Mouse (Mus musculus): ENCODE results near the gene Mr1. TPM values are rescaled to one million over a fixed set of nuclear protein-coding genes. Genes with fewer than 3 reads are reported as not detected.
A peak's percentile ranks its signal among the peaks of the same experiment; 100 is the strongest.

The Mr1 gene
- total and polyA plus RNA-seq, 3 experiments, result 0.09 to 3.6 (median 2.3) TPM

GRCm38 (mm10) chr1:155145620-155146019, 994 bp downstream of the Mr1 start:
- TF ChIP-seq GATA2 (IDR thresholded peaks at IDR 0.05; ENCODE audit: borderline replicate concordance, low read depth, low read length) (no peak), CTCF (IDR thresholded peaks at IDR 0.05; ENCODE audit: low read depth, low read length) (no peak), POLR2AphosphoS5 (IDR thresholded peaks at IDR 0.05; ENCODE audit: insufficient replicate concordance, low read depth, low read length) (no peak), GATA1 (IDR thresholded peaks at IDR 0.05; ENCODE audit: borderline replicate concordance, low read length) (no peak), TAL1 (conservative IDR thresholded peaks at IDR 0.05; ENCODE audit: low read depth, low read length) (no peak)
- peaks cover 19% of the 10 kb centered on the region for H3K4me1 ChIP-seq (ENCODE audit: insufficient read depth, low read depth, low read length)
- peaks cover 14% of the 10 kb centered on the region for H3K27me3 ChIP-seq (ENCODE audit: insufficient read depth, low read length)
- no peak for DNase-seq (ENCODE audit: low spot score)
- no peak overlapping the region for H3K4me3 ChIP-seq (ENCODE audit: low read depth, low read length)
- no peak for ATAC-seq (ENCODE audit: extremely low read depth, insufficient number of reproducible peaks, low FRiP score, poor library complexity, severe bottlenecking)
- no peaks in the 10 kb centered on the region for H3K9me3 ChIP-seq (replicated peaks)
- no peaks in the 10 kb centered on the region for H3K36me3 ChIP-seq (replicated peaks)

DNA sequence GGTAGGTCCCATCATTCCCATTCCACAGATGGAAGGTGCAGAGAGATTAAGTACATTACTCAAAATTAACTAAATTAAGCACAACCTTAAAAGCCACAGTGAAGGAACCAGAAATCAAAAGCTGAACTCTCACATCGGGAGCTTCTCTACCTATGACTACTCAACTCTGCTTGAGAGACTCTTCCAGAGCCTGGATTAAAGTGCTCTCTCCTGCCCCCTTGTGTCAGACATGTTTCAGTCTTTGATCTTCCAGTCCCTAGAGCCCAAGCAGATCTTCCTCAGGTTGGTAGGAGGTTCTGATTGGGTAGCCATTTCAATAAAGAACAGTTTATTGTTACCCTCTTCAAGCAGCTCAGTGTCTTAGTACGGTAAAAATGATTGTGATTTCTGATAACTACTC, 6.5 kb downstream of the Mr1 start:
- DNase-seq (ENCODE audit: low spot score), result peak; percentile 40
- TF ChIP-seq GATA2 (IDR thresholded peaks at IDR 0.05; ENCODE audit: borderline replicate concordance, low read depth, low read length) (no peak), TAL1 (conservative IDR thresholded peaks at IDR 0.05; ENCODE audit: low read depth, low read length) (no peak), POLR2AphosphoS5 (IDR thresholded peaks at IDR 0.05; ENCODE audit: insufficient replicate concordance, low read depth, low read length) (no peak), GATA1 (IDR thresholded peaks at IDR 0.05; ENCODE audit: borderline replicate concordance, low read length) (no peak), CTCF (IDR thresholded peaks at IDR 0.05; ENCODE audit: low read depth, low read length) (no peak)
- ATAC-seq (ENCODE audit: extremely low read depth, insufficient number of reproducible peaks, low FRiP score, poor library complexity, severe bottlenecking), result peak; percentile 57; the same call in 1 of the 2 replicates

DNA sequence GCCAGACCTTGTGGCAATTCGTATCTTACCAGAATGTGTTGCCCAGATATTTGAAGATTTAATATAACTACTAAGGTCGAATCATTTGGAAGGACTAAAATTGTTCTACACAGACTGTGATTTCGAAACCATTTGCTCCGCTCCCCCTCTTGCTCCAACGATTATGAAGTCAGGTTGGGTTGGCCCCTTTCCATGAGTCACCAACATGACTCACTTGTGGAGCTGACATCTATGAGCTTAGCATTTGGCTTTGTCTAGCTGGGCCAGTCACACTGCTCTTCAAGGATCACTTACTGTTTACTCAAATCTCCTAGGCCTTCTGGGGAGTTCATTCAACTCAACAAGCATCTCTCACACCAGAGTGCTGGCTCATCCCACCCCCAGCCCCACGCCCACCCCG, 7.8 kb downstream of the Mr1 start:
- H3K4me3 ChIP-seq (ENCODE audit: low read depth, low read length), result no peak overlapping the region
- ATAC-seq (ENCODE audit: extremely low read depth, insufficient number of reproducible peaks, low FRiP score, poor library complexity, severe bottlenecking), result no peak
- TF ChIP-seq TAL1 (conservative IDR thresholded peaks at IDR 0.05; ENCODE audit: low read depth, low read length) (no peak), POLR2AphosphoS5 (IDR thresholded peaks at IDR 0.05; ENCODE audit: insufficient replicate concordance, low read depth, low read length) (no peak), CTCF (IDR thresholded peaks at IDR 0.05; ENCODE audit: low read depth, low read length) (no peak), GATA1 (IDR thresholded peaks at IDR 0.05; ENCODE audit: borderline replicate concordance, low read length) (no peak), GATA2 (IDR thresholded peaks at IDR 0.05; ENCODE audit: borderline replicate concordance, low read depth, low read length) (no peak)
- DNase-seq (ENCODE audit: low spot score), result no peak
- H3K36me3 ChIP-seq (replicated peaks), result no peaks in the 10 kb centered on the region
- H3K9me3 ChIP-seq (replicated peaks), result no peaks in the 10 kb centered on the region
- H3K4me1 ChIP-seq (ENCODE audit: insufficient read depth, low read depth, low read length), result no peaks in the 10 kb centered on the region
- H3K27me3 ChIP-seq (ENCODE audit: insufficient read depth, low read length), result peaks cover 30% of the 10 kb centered on the region

More for the DNA sequence above, 6.5 kb downstream of the Mr1 start:
- Histone ChIP-seq H3K4me1 (ENCODE audit: insufficient read depth, low read depth, low read length) (no peaks in the 10 kb centered on the region), H3K9me3 (replicated peaks) (no peaks in the 10 kb centered on the region), H3K4me3 (ENCODE audit: low read depth, low read length) (no peak overlapping the region), H3K36me3 (replicated peaks) (no peaks in the 10 kb centered on the region), H3K27me3 (ENCODE audit: insufficient read depth, low read length) (peaks cover 29% of the 10 kb centered on the region)

DNA sequence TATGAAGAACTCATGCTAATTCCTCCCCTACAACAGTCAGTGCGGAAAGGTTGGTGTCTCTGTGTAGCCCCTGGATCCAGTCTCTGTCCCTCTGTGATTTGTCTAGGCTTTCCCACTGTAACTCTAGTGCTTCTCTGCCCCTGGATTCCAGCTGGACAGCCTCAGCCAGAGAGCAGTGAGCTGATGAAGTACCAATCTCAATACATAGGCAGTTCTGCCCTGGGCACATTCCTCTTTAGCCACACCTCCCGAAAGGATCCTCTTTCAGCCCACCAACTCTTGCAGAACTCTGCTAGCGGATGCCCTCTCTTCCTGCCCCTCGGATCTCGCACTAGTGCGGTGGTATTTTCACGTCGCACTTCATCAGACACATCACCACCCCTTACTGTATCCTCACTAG, 11.7 kb downstream of the Mr1 start:
- no peak for TF ChIP-seq GATA1 (IDR thresholded peaks at IDR 0.05; ENCODE audit: borderline replicate concordance, low read length)
- no peak for TF ChIP-seq TAL1 (conservative IDR thresholded peaks at IDR 0.05; ENCODE audit: low read depth, low read length)
- TF ChIP-seq GATA2 (IDR thresholded peaks at IDR 0.05; ENCODE audit: borderline replicate concordance, low read depth, low read length), result no peak
- no peak for TF ChIP-seq POLR2AphosphoS5 (IDR thresholded peaks at IDR 0.05; ENCODE audit: insufficient replicate concordance, low read depth, low read length)
- no peak for TF ChIP-seq CTCF (IDR thresholded peaks at IDR 0.05; ENCODE audit: low read depth, low read length)
- no peak for DNase-seq (ENCODE audit: low spot score)
- ATAC-seq (ENCODE audit: extremely low read depth, insufficient number of reproducible peaks, low FRiP score, poor library complexity, severe bottlenecking), result no peak
- H3K27me3 ChIP-seq (ENCODE audit: insufficient read depth, low read length), result peaks cover 38% of the 10 kb centered on the region
- no peaks in the 10 kb centered on the region for H3K4me1 ChIP-seq (ENCODE audit: insufficient read depth, low read depth, low read length)
- H3K4me3 ChIP-seq (ENCODE audit: low read depth, low read length), result no peak overlapping the region
- H3K36me3 ChIP-seq (replicated peaks), result no peaks in the 10 kb centered on the region
- no peaks in the 10 kb centered on the region for H3K9me3 ChIP-seq (replicated peaks)

DNA sequence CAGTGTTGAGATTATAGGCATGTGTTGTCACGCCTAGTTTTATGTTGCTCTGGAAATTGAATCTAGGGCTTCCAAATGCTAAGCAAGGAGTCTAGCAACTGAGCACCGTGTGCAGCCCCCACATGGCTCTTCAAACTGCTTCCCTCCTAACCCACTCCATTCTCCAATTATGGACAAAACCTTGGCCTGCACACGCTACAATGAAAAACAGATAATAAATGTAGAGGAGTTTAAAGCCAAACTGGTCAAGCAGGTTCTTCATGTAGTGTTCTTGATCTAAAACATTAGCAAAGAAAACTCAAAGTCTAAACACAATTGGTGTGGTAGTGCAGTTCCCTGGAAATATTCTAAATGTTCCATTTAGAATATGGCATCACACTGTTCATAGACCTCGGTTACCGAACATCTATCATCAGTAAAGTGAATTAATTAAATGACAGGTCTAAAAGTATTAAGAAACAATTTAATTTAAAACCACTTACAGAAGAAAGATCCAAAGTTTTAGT, 19.1 kb downstream of the Mr1 start:
- Histone ChIP-seq H3K27me3 (ENCODE audit: insufficient read depth, low read length) (peaks cover 19% of the 10 kb centered on the region), H3K36me3 (replicated peaks) (no peaks in the 10 kb centered on the region), H3K4me3 (ENCODE audit: low read depth, low read length) (no peak overlapping the region), H3K4me1 (ENCODE audit: insufficient read depth, low read depth, low read length) (no peaks in the 10 kb centered on the region), H3K9me3 (replicated peaks) (no peaks in the 10 kb centered on the region)
- TF ChIP-seq TAL1 (conservative IDR thresholded peaks at IDR 0.05; ENCODE audit: low read depth, low read length) (no peak), POLR2AphosphoS5 (IDR thresholded peaks at IDR 0.05; ENCODE audit: insufficient replicate concordance, low read depth, low read length) (no peak), CTCF (IDR thresholded peaks at IDR 0.05; ENCODE audit: low read depth, low read length) (no peak), GATA1 (IDR thresholded peaks at IDR 0.05; ENCODE audit: borderline replicate concordance, low read length) (no peak), GATA2 (IDR thresholded peaks at IDR 0.05; ENCODE audit: borderline replicate concordance, low read depth, low read length) (no peak)
- no peak for DNase-seq (ENCODE audit: low spot score)
- ATAC-seq (ENCODE audit: extremely low read depth, insufficient number of reproducible peaks, low FRiP score, poor library complexity, severe bottlenecking), result no peak

DNA sequence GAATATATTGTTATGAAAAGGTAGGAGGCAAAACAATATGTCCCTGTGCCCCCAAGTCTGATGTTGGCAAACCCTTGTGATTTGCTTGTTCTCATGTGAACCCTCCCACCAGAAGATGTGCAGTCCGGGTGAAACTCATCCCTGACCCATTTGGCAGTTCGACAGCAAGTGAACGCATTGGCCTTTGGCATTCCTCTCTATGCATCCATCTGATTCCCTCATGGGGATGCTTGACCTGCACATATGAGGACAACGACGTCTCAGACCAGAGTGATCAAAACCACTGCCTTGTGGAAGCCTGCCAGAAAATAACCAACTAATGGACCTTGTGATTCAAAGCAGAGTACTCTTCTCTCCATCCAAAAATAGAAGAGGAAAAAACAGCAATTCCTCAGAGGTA, 19.9 kb downstream of the Mr1 start:
- H3K4me1 ChIP-seq (ENCODE audit: insufficient read depth, low read depth, low read length), result no peaks in the 10 kb centered on the region
- no peaks in the 10 kb centered on the region for H3K9me3 ChIP-seq (replicated peaks)
- no peak for DNase-seq (ENCODE audit: low spot score)
- no peak overlapping the region for H3K4me3 ChIP-seq (ENCODE audit: low read depth, low read length)
- no peak for TF ChIP-seq POLR2AphosphoS5 (IDR thresholded peaks at IDR 0.05; ENCODE audit: insufficient replicate concordance, low read depth, low read length)
- no peak for TF ChIP-seq GATA1 (IDR thresholded peaks at IDR 0.05; ENCODE audit: borderline replicate concordance, low read length)
- TF ChIP-seq TAL1 (conservative IDR thresholded peaks at IDR 0.05; ENCODE audit: low read depth, low read length), result no peak
- no peak for TF ChIP-seq CTCF (IDR thresholded peaks at IDR 0.05; ENCODE audit: low read depth, low read length)
- no peak for TF ChIP-seq GATA2 (IDR thresholded peaks at IDR 0.05; ENCODE audit: borderline replicate concordance, low read depth, low read length)
- peaks cover 18% of the 10 kb centered on the region for H3K27me3 ChIP-seq (ENCODE audit: insufficient read depth, low read length)
- no peaks in the 10 kb centered on the region for H3K36me3 ChIP-seq (replicated peaks)
- ATAC-seq (ENCODE audit: extremely low read depth, insufficient number of reproducible peaks, low FRiP score, poor library complexity, severe bottlenecking), result no peak

All from G1E (cell line).